Mouse (Mus musculus): Measurements from ENCODE around the gene Clec4e. TPM values are rescaled to one million over a fixed set of nuclear protein-coding genes. Genes with fewer than 3 reads are reported as not detected.

The Clec4e gene
- total RNA-seq, 2 experiments from 2014 or later, result 0.28 TPM; not detected in 1

Other genes starting within 250 kb of the Clec4e start
- not detected for gene Clec4b1, start 239.9 kb downstream of the Clec4e start, total RNA-seq (2021)
- gene Clec4a2, start 183.4 kb downstream of the Clec4e start, total RNA-seq (2021), result 1 to 10 TPM; 2.5 to 2.9 TPM
- gene Clec4b2, start 117.0 kb downstream of the Clec4e start, total RNA-seq (2021), result not detected
- 1 to 10 TPM; 1.4 to 2.0 TPM for gene Clec4n, start 60.0 kb downstream of the Clec4e start, total RNA-seq (2021)
- under 1 TPM; 0.64 to 0.65 TPM for gene Clec4d, start 27.8 kb downstream of the Clec4e start, total RNA-seq (2021)
- not detected for gene Vmn2r19, start 18.5 kb upstream of the Clec4e start, total RNA-seq (2021)
- gene Vmn2r20, start 128.2 kb upstream of the Clec4e start, total RNA-seq (2021), result not detected
- not detected for gene Vmn2r21, start 243.5 kb upstream of the Clec4e start, total RNA-seq (2021)